Mouse (Mus musculus) cerebellum, postnatal 10 days (tissue): ENCODE data around the gene Mdga2.

Source experiments
- DNase-seq, 2 experiments: peaks; one replicate each; pipeline ENCODE4 v3.0.0; 2021; ENCODE audit warnings: mixed read lengths in 2 of 2

Mdga2 gene

GRCm38 (mm10) chr12:67045099-67045750 lies 177.1 kb downstream of the Mdga2 start:
- DNase-seq, result peak; percentile 27 to 64

GRCm38 (mm10) chr12:67041865-67042264 lies 180.5 kb downstream of the Mdga2 start:
- DNase-seq, result no peak

GRCm38 (mm10) chr12:67035509-67036261 lies 186.7 kb downstream of the Mdga2 start:
- DNase-seq, result no peak

GRCm38 (mm10) chr12:67017192-67017591 lies 205.2 kb downstream of the Mdga2 start:
- DNase-seq, result no peak

- DNase-seq, result peak; percentile 44 to 52
Observed at GRCm38 (mm10) chr12:67011368-67011767, 211.0 kb downstream of the Mdga2 start.

- DNase-seq, result no peak
Observed at GRCm38 (mm10) chr12:67010318-67010717, 212.0 kb downstream of the Mdga2 start.

- DNase-seq, result no peak
Observed at GRCm38 (mm10) chr12:67009191-67009590, 213.2 kb downstream of the Mdga2 start.

- DNase-seq, result peak in 1 of 2 experiments; percentile 5
Observed at GRCm38 (mm10) chr12:66954129-66954528, 268.2 kb downstream of the Mdga2 start.

GRCm38 (mm10) chr12:66915741-66916140 lies 306.6 kb downstream of the Mdga2 start:
- DNase-seq, result no peak

GRCm38 (mm10) chr12:66899366-66899765 lies 323.0 kb downstream of the Mdga2 start:
- DNase-seq, result peak; percentile 35 to 54

GRCm38 (mm10) chr12:66896790-66897189 lies 325.6 kb downstream of the Mdga2 start:
- DNase-seq, result no peak

GRCm38 (mm10) chr12:66890296-66890695 lies 332.1 kb downstream of the Mdga2 start:
- no peak for DNase-seq

GRCm38 (mm10) chr12:66889276-66889675 lies 333.1 kb downstream of the Mdga2 start:
- DNase-seq, result peak; percentile 31 to 47

GRCm38 (mm10) chr12:66888636-66889035 lies 333.7 kb downstream of the Mdga2 start:
- peak; percentile 21 to 32 for DNase-seq

- DNase-seq, result peak; percentile 82 to 89
Observed at GRCm38 (mm10) chr12:66866199-66866598, 356.1 kb downstream of the Mdga2 start.

- DNase-seq, result peak; percentile 42 to 67
Observed at GRCm38 (mm10) chr12:66853167-66853566, 369.2 kb downstream of the Mdga2 start.

- DNase-seq, result no peak
Observed at GRCm38 (mm10) chr12:66840336-66840735, 382.0 kb downstream of the Mdga2 start.

- no peak for DNase-seq
Observed at GRCm38 (mm10) chr12:66755653-66756052, 466.7 kb downstream of the Mdga2 start.

GRCm38 (mm10) chr12:66734536-66734935 lies 487.8 kb downstream of the Mdga2 start:
- DNase-seq, result no peak

- no peak for DNase-seq
Observed at GRCm38 (mm10) chr12:66724474-66724873, 497.9 kb downstream of the Mdga2 start.

- DNase-seq, result no peak
Observed at GRCm38 (mm10) chr12:66708334-66708733, 514.0 kb downstream of the Mdga2 start.

GRCm38 (mm10) chr12:66707431-66707830 lies 514.9 kb downstream of the Mdga2 start:
- no peak for DNase-seq

GRCm38 (mm10) chr12:66705015-66705414 lies 517.3 kb downstream of the Mdga2 start:
- no peak for DNase-seq

- DNase-seq, result no peak
Observed at GRCm38 (mm10) chr12:66702781-66703180, 519.6 kb downstream of the Mdga2 start.
